Mouse (Mus musculus): ENCODE data around the gene Cntd1.

Cntd1 gene

DNA sequence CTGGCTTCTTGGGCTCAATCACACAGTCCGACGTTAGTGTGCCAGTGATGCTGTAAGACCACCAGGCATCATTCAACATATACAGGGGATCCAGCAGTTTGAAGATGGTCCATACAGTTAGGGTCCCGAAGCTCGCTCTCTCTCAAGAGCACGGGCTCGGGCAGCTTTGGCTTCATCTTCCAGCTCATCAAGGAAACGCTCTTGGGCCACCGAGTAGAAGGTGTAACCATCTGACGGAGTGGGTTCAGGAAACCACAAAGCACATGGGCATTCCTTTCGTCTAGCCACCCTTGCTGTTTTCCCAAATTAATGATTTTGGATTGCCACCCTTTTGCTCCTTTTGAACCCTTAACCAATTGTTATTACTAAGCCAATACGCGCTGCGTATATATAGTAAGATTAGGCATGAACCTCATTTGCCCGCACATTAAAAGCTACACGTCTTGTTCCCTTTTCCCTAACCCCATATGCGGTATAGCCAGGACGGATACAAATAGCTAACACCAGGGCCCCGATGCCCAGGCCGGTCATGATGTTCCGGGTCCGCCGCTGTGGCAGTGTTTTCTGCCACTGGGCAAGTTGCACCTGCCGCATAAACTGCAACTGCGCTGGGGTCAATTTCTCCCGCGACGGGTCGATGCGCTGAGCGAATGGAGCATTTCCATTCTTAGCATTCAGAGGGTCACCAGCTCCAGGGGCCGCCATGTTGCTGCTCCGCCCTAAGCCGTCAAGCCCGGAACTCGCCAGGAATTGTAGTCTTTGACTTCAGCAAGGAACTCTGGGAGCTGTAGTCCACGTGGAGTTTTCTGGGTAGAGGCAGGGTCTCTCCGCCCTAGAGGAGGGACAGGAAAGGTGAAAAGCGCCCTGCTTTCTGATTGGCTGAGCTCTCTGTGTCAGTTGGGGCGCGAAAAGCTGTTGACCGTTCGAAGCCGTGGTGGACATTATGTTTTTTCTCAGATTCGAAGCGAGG, at the start of gene Cntd1, which contains the start of gene Coa3:
Gene Cntd1, plus strand, starts transcription at position 790 of the 970 bp plus-strand sequence.
Gene Coa3, minus strand, starts transcription at position 892 of the 970 bp plus-strand sequence.
- DNase-seq = peak; percentile 76

DNA sequence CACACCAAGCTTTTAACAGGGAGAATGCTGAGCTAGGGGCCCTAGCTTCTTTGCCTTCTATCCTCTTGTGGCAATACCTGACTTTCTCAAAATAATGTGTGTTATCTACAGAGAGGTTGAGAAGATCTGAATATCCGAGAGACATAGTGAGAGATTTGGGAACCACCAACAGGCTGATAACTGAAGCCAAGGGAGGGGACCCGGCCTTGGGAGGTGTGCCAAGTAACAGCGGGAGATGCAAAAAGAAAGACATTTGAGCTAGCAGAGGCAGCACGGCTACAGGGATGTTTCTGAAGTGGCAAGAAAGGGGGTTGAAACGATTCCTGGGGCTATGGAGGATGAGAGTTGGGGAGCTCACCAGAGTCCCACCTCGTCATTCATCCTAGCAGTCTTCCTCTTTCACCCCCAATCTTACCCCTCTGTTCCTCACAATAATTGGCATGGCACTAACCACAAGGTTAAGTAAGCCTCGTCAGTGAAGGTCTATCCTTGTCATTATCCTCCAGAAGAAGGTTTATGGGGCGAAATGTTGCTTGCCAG, 49.4 kb upstream of the Cntd1 start:
- DNase-seq = peak; percentile 19

- DNase-seq = no peak
Observed at GRCm38 (mm10) chr11:101230061-101230511, 48.7 kb upstream of the Cntd1 start.

- no peak for DNase-seq
Observed at GRCm38 (mm10) chr11:101230526-101230925, 48.3 kb upstream of the Cntd1 start.

- DNase-seq = no peak
Observed at GRCm38 (mm10) chr11:101230991-101231871, 47.6 kb upstream of the Cntd1 start.

DNA sequence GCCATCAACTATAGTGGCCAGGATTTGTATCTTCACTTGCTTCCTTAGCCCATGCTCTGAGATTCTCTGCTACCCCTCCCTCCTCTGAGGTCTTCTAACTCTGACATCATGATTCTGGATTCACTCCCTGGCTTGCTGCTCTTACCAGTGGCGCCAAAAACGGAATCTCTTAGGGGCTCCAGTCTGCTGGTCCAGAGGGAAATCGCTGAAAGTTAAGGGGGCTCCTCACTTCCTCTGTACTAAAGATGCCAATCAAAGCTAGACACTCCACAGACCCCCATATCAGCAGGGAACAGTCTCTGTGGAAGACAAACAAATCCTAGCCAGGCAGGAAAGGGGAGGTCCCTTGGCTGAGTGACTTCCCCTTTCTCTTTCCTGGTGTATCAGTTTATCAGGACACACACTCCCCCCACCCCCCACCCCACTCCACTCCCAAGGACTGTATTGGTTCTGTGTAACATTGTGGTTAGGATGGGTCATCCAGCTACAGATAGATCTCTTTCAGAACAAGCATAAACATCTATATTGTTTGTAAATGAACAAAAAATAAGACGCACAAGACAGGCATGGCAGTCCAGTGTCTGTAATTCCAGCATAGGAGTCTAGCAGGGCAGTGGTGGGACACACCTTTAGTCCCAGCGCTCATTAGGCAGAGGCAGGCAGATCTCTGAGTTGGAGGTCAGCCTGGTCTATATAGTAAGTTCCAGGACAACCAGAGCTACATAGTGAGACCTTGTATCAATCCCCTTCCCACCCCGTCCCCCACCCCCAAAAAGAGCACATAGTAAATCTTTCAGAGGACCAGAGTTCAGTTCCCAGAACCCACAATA, 46.6 kb upstream of the Cntd1 start:
- no peak for DNase-seq

DNA sequence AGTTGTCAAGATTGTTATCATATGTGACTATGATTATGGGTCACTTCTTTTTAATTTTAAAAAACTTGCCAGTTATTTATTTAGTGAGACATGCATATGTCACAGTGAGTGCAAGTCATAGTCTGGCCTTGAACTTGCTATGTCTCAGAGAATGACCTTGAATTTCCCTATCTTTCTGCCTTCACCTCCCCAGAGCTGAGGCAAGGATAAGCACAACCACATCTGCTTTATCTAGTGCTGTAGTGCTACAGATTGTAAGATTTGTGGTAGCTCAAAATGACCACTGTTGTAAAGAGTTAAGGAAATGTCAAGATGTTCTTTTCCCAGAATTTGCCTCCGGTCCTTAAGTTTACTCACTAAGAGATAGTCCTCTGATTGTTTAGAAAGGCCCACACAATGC, 45.6 kb upstream of the Cntd1 start:
- DNase-seq = no peak

DNA sequence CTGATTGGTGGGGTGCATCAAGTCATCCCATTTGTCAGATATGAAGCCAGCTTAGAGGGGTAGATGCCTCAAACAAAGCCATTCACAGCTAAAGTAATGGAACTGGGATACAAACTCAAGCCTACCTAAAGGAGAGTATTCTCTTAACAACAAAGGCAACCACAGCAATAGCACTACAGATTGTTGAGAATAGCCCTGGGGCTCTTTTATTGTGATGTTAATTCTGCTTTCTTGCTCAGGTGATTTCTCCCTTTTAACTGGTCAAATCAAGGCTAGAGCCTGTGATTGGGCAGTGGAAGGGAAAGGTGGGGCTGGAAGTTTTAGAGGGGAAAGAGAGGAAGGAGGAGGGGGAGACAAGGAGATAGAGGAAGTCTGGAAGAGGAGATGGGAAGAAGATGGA, 44.7 kb upstream of the Cntd1 start:
- DNase-seq = no peak

GRCm38 (mm10) chr11:101235429-101235828, 43.4 kb upstream of the Cntd1 start:
- no peak for DNase-seq

DNA sequence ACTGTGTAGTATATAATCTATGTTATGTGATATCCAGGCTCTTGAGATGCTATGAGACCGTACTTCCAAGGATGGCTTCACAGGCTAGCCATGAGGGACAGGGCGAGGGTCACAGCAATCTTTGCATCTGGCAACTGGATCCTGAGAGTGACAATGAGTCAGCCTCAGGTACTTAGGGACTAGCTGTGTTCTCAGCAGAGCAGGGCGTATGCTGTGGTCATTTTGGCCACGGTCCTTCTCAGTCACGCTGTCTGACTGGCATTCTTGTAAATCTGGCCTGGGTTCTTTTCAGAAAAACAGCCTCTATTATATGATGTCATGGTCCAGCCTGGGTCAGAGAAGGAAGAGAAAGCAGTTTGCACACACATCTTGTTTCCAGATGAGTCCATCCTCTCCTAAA, 42.0 kb upstream of the Cntd1 start:
- no peak for DNase-seq

DNA sequence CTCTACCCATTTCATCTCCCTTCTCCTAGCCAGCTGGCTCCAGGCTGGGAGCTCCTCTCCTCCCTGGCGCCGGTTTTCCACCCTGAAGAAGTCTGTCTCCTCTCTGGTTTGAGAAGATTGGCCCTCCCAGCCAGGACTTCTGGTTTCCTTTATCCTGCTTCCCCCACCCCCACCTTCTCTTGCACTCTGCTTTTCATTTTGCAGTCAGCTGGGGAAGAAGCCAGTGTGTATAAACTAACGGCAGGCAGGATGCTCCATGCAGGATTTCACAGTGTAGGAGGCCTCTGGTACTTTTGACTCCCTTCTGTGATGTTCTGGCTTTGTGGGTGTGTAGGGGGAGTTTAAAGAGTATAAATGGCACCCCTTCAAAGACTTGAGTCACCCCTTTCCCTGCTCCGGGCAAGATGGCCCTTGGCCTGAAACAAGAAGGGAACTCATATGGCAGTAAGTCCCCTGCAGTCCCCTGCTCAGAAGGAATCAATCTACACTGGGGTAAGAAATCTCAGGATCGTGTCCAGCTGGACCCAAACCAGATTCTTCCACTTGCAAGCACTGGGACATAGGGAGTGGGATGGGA, 40.7 kb upstream of the Cntd1 start:
- DNase-seq = peak; percentile 32

DNA sequence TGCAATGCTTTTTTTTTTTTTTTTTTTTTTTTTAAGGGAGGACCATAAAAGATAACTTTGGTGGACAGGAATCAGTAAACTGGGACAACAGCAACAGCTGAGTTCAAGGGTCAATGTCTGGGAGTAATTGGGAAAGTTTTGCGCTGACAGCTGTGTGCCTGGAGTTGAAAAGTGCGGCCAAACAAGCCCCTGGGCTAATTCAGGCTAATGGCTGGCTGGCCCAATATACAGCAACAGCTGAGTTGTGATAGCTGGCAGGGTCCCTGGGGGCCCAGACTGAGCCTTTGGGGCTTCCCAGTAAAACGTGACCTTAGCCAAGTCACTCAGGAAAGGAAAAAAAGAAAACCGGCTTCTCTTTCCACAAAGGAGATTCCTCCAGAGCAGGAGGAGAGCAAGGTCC, 33.7 kb upstream of the Cntd1 start:
- no peak for DNase-seq

DNA sequence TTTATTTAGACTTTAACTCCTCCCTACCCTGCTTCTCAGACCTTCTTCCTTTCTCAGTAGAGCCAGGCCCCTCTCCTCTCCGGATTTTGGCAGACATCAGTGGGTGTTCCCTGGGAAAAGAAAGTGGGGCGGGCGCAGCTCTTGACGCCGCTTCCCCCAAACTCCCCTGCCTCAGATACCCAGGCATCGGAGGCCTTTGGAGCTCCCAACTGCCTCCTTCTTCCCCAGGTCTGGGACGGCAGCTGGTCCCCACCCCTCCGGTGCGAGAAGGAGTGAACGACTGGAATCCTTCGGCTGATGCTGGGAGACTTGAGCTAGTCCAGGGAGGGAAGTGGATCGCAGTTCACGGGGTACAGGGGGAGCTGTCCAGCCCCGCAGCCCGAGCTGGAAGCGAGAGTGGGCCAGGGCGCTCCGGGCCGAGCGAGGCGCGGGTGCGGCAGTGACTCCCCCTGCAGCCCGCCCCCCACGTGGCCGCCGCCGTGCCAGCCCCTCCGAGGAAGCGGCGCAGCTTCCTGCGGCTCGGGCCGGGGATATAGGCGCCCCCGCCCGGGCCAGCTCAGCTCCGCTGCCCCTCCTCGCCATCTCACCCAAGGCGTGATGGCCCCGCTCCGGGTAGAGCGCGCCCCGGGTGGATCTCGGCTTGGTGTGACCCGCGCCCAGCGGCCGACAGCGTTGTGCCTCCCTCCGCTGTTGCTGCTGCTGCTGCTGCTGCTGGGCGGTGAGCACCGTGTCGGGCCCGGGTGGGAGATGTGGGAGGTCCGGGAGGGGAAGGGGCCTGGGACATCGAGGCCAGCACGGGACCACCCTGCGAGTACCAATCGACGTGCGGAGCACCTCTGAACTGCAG, 32.7 kb upstream of the Cntd1 start, which contains the start of gene Ramp2:
Gene Ramp2, plus strand, starts transcription at position 174 of the 847 bp plus-strand sequence.
- DNase-seq = peak; percentile 63

- no peak for DNase-seq
Observed at GRCm38 (mm10) chr11:101246702-101247012, 32.2 kb upstream of the Cntd1 start.

DNA sequence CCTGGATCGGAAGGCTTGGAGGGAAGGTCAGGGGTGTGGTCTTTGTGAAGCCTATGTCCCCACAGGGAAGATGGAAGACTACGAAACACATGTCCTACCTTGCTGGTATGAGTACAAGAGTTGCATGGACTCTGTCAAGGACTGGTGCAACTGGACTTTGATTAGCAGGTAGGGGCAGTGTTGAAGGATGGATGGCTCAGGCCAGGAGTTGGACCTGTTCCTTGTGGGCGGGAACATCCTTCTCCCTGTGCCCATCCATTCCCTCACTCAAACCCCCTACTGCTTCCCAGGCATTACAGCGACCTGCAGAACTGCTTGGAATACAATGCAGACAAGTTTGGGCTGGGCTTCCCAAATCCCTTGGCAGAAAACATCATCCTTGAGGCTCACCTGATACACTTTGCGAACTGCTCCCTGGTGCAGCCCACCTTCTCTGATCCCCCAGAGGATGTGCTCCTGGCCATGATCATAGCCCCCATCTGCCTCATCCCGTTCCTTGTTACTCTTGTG, 31.2 kb upstream of the Cntd1 start:
- DNase-seq = no peak

GRCm38 (mm10) chr11:101248258-101248994, 30.4 kb upstream of the Cntd1 start:
- peak; percentile 57 for DNase-seq

DNA sequence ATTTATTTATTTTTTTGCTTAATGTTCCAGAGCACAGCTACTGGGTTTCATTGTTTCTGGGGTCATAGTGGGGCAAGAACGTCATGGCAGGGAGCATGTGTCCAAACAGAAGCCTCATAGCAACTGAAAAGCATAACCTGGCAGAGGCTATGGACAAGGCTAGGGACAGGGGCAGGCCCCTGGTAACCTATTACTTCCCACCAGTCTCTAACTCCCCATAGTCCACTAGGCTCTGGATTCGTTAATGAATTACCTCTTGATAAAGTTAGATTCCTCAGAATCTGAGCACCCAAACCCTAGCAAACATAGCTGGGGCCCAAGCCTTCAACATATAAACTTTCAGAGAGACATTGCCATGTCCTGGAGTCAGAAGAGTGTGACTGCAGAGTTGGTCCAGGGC, 27.8 kb upstream of the Cntd1 start:
- DNase-seq = no peak

GRCm38 (mm10) chr11:101252941-101253340, 25.9 kb upstream of the Cntd1 start:
- no peak for DNase-seq

- DNase-seq = peak; percentile 80
Observed at GRCm38 (mm10) chr11:101253613-101254389, 25.0 kb upstream of the Cntd1 start, which contains the start of gene Vps25. Gene Vps25, plus strand, starts transcription at chr11:101253707.

All from right cerebral cortex, postnatal 4 days (tissue).